Mouse (Mus musculus) layer of hippocampus, postnatal 10 days (tissue): Measurements from ENCODE around the gene Defb28. TPM values are rescaled to one million over a fixed set of nuclear protein-coding genes. Genes with fewer than 3 reads are reported as not detected.

Experiments used
- DNase-seq, 2 experiments: peaks; one replicate each; pipeline ENCODE4 v3.0.0; 2021; ENCODE audit warnings: low spot score in 2 of 2
- long read RNA-seq: library from polyadenylated mRNA; stranded (forward); transcript quantifications from one replicate; pipeline ENCODE4 v2.0.0, GENCODE M21; 2023
- total RNA-seq, 2 experiments: library from RNA; stranded (reverse); gene quantifications; 2 replicates each; pipeline ENCODE4 v1.2.3; 2021

Gene Defb28
- not detected for total RNA-seq
- long read RNA-seq = 0 reads

- no peak for DNase-seq
These were observed at the start of gene Defb28 for GRCm38 (mm10) chr2:152517981-152518380. Gene Defb28 (plus strand): TSS chr2:152518255.

GRCm38 (mm10) chr2:152470973-152471372 lies 47.1 kb upstream of the Defb28 start:
- peak; percentile 63 to 74 for DNase-seq

- DNase-seq = no peak
These were observed 45.6 kb upstream of the Defb28 start for GRCm38 (mm10) chr2:152472434-152472833.

- DNase-seq = no peak
These were observed 41.3 kb upstream of the Defb28 start, which contains the start of gene Defb20 for GRCm38 (mm10) chr2:152476763-152477162. Gene Defb20 (plus strand): TSS chr2:152477063.

GRCm38 (mm10) chr2:152480881-152481280 lies 37.2 kb upstream of the Defb28 start:
- no peak for DNase-seq

- DNase-seq = no peak
These were observed 36.3 kb upstream of the Defb28 start for GRCm38 (mm10) chr2:152481726-152482125.

DNA sequence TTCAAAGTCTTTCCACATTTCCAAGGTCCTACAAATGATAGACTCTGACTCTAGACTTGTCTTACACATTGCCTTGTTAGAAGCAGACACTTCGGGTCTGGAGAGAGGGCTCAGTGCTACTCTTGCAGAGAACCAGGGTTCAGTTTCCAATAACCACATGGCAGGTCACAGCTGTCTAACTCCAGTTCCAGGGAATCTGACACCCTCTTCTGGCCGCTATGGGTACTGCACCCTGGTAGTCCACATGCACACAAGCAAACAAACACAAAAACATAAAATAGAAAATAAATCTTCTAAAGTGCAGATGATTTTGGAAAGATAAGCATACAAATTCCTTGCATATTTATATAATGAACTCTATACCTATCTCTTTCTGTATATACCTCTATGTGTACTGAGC lies 31.0 kb upstream of the Defb28 start:
- DNase-seq = peak in 1 of 2 experiments; percentile 8

DNA sequence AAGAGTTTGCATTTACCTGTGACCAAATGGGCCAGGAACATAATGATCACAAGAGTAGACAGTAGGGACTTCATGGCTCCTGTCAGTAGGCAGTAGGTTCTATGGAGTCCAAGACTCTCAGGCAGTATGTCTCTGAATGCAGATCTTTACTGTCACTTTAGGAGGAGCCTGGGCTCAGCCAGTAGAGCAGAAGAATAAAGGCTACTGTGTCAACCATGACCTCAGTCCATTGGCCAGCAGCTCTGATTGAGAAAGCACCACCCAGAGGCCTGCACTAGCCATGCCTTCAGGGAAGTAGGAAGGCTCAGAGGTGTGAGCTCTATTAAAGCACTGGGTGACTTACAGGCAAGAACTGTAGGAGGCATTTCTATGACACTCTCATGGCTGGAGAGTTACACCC lies 28.0 kb upstream of the Defb28 start, which contains the start of gene Defb22:
TSS of gene Defb22 (minus strand) at position 101 of the 400 bp plus-strand sequence.
- no peak for DNase-seq

DNA sequence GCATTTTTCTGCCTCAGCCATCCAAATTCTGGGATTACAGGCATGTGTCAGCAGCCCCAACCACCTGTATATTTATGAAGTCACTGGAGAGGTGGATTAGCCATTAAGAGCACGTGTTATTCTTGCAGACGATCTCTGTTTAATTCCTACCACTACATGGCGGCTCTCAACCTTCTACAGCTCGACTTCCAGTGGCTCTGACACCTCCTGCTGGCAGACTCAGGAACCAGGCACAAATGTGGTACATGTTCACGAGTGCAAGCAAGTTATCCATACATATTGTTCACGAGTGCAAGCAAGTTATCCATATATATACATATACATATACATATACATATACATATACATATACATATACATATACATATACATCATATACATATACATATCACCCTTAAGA lies 24.9 kb upstream of the Defb28 start:
- no peak for DNase-seq

GRCm38 (mm10) chr2:152498020-152498419 lies 20.0 kb upstream of the Defb28 start:
- DNase-seq = no peak

- no peak for DNase-seq
These were observed 17.7 kb upstream of the Defb28 start for GRCm38 (mm10) chr2:152500204-152500862.

DNA sequence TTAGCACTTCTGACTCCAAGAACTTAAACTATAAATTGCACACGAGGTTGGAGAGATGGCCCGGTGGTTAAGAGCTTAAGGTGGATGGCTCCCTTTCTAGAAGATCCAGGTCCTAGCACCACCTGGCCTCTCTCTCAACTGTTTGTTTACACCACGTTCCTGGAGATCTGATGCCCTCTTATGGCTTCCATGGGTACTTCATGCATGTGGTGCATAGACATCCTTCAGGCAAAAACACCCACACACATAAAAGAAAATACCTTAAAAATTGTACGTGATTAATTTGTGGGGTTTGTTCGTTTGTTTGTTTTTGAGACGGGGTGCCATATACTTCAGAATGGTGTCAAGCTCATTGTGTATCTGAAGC lies 17.2 kb upstream of the Defb28 start:
- no peak for DNase-seq

DNA sequence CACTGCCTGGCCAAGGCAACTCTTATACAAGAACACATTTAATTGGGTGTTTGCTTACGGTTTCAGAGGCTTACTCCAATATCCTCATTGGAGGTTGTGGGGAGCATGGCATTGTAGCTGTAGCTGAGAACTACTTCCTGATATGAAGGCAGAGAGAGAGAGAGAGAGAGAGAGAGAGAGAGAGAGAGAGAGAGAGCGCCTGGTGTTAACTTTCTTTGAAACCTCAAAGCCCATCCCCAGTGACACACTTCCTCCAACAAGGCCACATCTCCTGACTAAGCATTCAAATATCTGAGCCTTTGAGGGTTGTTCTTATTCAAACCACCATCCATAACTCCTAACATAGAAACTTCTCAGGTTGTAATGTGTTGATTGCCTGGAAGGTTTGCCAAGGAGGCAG lies 14.1 kb upstream of the Defb28 start:
- no peak for DNase-seq

- DNase-seq = no peak
These were observed 6.5 kb upstream of the Defb28 start, which contains the start of gene Defb26 for GRCm38 (mm10) chr2:152511592-152511991. Gene Defb26 (minus strand): TSS chr2:152511692.

DNA sequence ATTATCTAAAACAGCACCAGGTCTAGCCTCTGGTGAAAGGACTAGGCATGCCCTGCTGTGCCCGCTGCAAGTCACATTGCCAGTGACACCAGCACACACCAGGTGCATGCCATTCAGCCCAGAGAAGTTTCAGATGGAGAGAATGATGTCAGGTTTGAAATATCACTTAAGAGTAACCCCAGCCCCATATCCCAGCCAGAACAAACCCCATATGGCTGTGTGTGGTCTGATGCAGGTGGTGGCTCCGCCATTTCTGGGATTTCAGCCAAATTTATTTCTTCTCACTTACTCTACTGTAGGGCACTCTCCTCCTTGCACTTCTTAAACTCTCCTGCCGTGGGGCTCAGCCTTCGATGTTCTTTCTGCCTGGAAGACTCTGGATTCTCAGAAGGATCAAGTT lies 2.0 kb upstream of the Defb28 start:
- DNase-seq = no peak

GRCm38 (mm10) chr2:152539944-152540710 lies 22.1 kb downstream of the Defb28 start, which contains the start of gene Defb29:
Gene Defb29 (minus strand): TSS chr2:152540098.
- no peak for DNase-seq

DNA sequence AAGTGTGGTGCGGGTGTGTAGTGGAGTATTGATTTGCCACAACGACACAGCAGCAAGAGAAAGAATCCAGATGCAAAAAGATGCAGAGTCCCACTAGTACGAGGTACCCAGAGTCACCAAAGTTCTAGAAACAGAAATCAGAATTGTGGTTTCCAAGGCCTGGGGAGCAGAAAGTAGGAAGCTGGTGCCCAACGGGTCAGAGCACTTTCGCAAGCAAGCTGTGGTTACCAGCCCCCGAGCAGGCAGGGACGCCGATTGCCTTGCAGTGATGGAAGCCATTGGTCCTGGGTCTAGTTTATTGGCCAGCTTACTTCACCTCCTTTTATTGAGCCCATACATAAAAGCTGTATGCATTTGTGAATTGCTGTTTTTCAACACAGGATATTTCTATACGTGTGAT lies 23.9 kb downstream of the Defb28 start:
- no peak for DNase-seq

GRCm38 (mm10) chr2:152542897-152543296 lies 24.8 kb downstream of the Defb28 start:
- no peak for DNase-seq

DNA sequence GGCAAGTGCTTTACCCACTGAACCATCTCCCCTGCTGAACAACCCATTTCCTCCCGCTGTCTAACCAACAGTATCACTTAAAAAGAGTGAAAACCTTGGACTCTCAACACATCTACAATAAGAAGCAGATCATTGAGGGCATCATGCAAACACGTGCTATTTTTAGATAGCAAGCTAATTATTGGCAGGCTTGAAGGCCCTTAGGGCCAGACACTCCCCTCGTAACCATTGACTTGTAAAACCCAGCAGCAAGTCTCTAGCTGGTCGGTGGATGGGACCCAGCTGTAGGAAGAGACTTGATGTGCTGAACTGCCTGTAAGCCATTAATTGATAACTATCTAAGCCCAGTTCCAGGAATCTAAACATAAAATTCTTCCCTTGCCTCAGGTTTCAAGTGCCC lies 25.4 kb downstream of the Defb28 start:
- DNase-seq = no peak

DNA sequence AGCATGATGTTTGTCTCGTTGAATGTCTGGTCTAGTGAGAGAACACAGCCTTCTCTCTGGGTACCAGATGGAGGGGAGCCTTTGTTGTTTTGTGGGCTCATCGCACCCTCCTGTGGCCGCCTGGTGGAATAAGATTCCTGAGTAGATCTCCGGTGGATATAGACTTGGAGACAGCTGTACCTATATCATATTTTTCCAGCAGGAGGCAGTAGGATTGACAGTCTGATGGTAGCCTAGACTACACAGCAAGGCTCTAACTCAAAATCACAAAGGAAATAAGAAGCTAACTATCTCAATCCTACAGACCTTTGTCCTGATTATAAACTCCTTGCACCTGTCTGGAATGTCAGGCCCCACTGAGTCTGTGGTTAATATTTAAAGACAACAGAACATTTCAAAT lies 26.6 kb downstream of the Defb28 start:
- peak; percentile 66 to 73 for DNase-seq

DNA sequence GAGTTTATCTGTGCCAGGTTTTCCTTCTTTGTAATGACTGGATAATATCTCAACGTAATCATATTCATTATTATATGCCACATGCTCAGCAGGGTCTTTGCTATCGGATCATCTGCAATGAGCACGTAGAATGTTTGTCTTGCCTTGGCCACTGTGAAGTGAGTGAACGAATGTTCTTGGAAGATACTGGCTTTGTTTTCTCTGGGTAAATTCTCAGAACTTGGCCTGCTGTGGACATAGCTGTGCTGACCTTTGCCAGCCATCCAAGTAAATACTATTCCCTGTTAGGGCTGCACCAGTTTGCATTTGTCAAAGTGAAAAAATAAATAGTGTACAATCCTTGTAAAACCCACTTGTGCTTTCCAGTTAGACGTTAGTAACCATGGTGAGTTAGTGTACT lies 30.1 kb downstream of the Defb28 start:
- DNase-seq = no peak

- peak; percentile 68 to 78 for DNase-seq
These were observed 35.8 kb downstream of the Defb28 start for GRCm38 (mm10) chr2:152553774-152554423.
